Mouse (Mus musculus) CH12.LX (cell line): Measurements from ENCODE around the gene Sipa1. TPM values are rescaled to one million over a fixed set of nuclear protein-coding genes. Genes with fewer than 3 reads are reported as not detected.
A peak's percentile ranks its signal among the peaks of the same experiment; 100 is the strongest.

Experiments used
- DNase-seq: peaks from one replicate; pipeline ENCODE4 v3.0.0-alpha.2; 2013; ENCODE audit errors: extremely low read depth
- H3K27ac ChIP-seq: 2 replicates; pipeline ENCODE4 v1.5.1; 2012; ENCODE audit warnings: low read depth, mild to moderate bottlenecking, control low read depth, moderate library complexity; ENCODE audit not compliant: insufficient read depth
- H3K27me3 ChIP-seq: replicated peaks from 2 replicates; pipeline ENCODE3; 2012; ENCODE audit warnings: inconsistent platforms
- H3K36me3 ChIP-seq, 2 experiments: replicated peaks in 1 of 2; 2 replicates each; pipeline versions ENCODE3 to v1.6.1; 2012; ENCODE audit warnings: inconsistent platforms in 1 of 2, low read length in 1 of 2, mild to moderate bottlenecking in 1 of 2, mixed read lengths in 1 of 2, moderate library complexity in 1 of 2; ENCODE audit not compliant: control insufficient read depth in 1 of 2, insufficient read depth in 1 of 2
- H3K4me1 ChIP-seq, 2 experiments: 2 replicates each; pipeline ENCODE4 v1.6.1; 2012; ENCODE audit warnings: inconsistent platforms in 1 of 2, moderate library complexity in 1 of 2; ENCODE audit not compliant: insufficient read depth in 2 of 2, control insufficient read depth in 1 of 2
- H3K4me2 ChIP-seq: 2 replicates; pipeline ENCODE4 v1.6.1; 2012; ENCODE audit warnings: low read depth, mild to moderate bottlenecking, control low read depth; ENCODE audit not compliant: poor library complexity, insufficient read depth, severe bottlenecking
- H3K4me3 ChIP-seq, 3 experiments: fragments of 150-350 bp in 1 of 3; sonication (generic) in 1 of 3; replicated peaks in 1 of 3; 2 replicates each; pipeline versions ENCODE3 to v1.5.1; 2011 to 2012; ENCODE audit warnings: low read depth in 2 of 3, low read length in 2 of 3, mild to moderate bottlenecking in 2 of 3, moderate library complexity in 2 of 3, control low read depth in 1 of 3, improper control_type of control experiment in 1 of 3, inconsistent platforms in 1 of 3, mixed read lengths in 1 of 3; ENCODE audit not compliant: poor library complexity in 1 of 3
- H3K79me2 ChIP-seq: replicated peaks from 2 replicates; pipeline ENCODE4 v1.6.1; 2012; ENCODE audit warnings: mild to moderate bottlenecking, moderate library complexity; ENCODE audit not compliant: control insufficient read depth, poor library complexity, insufficient read depth, severe bottlenecking; ENCODE audit errors: extremely low read depth
- H3K9ac ChIP-seq: 2 replicates; pipeline ENCODE4 v1.6.1; 2012; ENCODE audit warnings: low read depth, mild to moderate bottlenecking, control low read depth, moderate library complexity; ENCODE audit not compliant: insufficient read depth
- H3K9me3 ChIP-seq: replicated peaks from 2 replicates; pipeline ENCODE3; 2012; ENCODE audit warnings: low read length, inconsistent platforms, mixed read lengths
- BHLHE40 ChIP-seq: IDR thresholded peaks from 2 replicates; pipeline ENCODE4 v1.6.1; 2011; ENCODE audit warnings: mild to moderate bottlenecking, low read depth, low read length, improper control_type of control experiment
- CTCF ChIP-seq, 2 experiments: IDR thresholded peaks in 1 of 2; conservative IDR thresholded peaks in 1 of 2; 2 replicates each; pipeline ENCODE4 v1.5.1; 2011 to 2012; ENCODE audit warnings: low read depth in 2 of 2, low read length in 2 of 2, improper control_type of control experiment in 1 of 2, inconsistent platforms in 1 of 2, mild to moderate bottlenecking in 1 of 2, moderate library complexity in 1 of 2
- E2F4 ChIP-seq: IDR thresholded peaks from 2 replicates; pipeline ENCODE4 v1.6.1; 2011; ENCODE audit warnings: low read depth, low read length, improper control_type of control experiment; ENCODE audit not compliant: insufficient replicate concordance
- EP300 ChIP-seq: IDR thresholded peaks from 2 replicates; pipeline ENCODE4 v1.6.1; 2011; ENCODE audit warnings: low read length, improper control_type of control experiment
- ETS1 ChIP-seq: conservative IDR thresholded peaks from 2 replicates; pipeline ENCODE4 v1.6.1; 2012; ENCODE audit warnings: low read depth, mild to moderate bottlenecking, inconsistent platforms, low read length, improper control_type of control experiment, moderate library complexity
- IRF4 ChIP-seq: IDR thresholded peaks from 2 replicates; pipeline ENCODE4 v1.6.1; 2014; ENCODE audit warnings: low read depth, mild to moderate bottlenecking, inconsistent platforms, low read length, improper control_type of control experiment
- MAFK ChIP-seq: IDR thresholded peaks from 2 replicates; pipeline ENCODE4 v1.6.1; 2011; ENCODE audit warnings: low read length, improper control_type of control experiment; ENCODE audit not compliant: insufficient replicate concordance
- MXI1 ChIP-seq: IDR thresholded peaks from 2 replicates; pipeline ENCODE4 v1.6.1; 2011; ENCODE audit warnings: mild to moderate bottlenecking, low read depth, low read length, improper control_type of control experiment
- MYC ChIP-seq: IDR thresholded peaks from 2 replicates; pipeline ENCODE4 v1.6.1; 2011; ENCODE audit warnings: low read depth, mild to moderate bottlenecking, improper control_type of control experiment, low read length
- NRF1 ChIP-seq: IDR thresholded peaks from 2 replicates; pipeline ENCODE4 v1.6.1; 2014; ENCODE audit warnings: low read depth, mild to moderate bottlenecking, inconsistent platforms, low read length, improper control_type of control experiment, moderate library complexity
- POLR2A ChIP-seq: IDR thresholded peaks from 2 replicates; pipeline ENCODE4 v1.6.1; 2011; ENCODE audit warnings: low read depth, mild to moderate bottlenecking, improper control_type of control experiment, low read length
- SIN3A ChIP-seq: IDR thresholded peaks from 2 replicates; pipeline ENCODE4 v1.6.1; 2012; ENCODE audit warnings: low read length, improper control_type of control experiment, inconsistent platforms
- TCF12 ChIP-seq: IDR thresholded peaks from 2 replicates; pipeline ENCODE4 v1.6.1; 2014; ENCODE audit warnings: low read depth, mild to moderate bottlenecking, inconsistent platforms, low read length, improper control_type of control experiment
- USF1 ChIP-seq: IDR thresholded peaks from 2 replicates; pipeline ENCODE4 v1.6.1; 2014; ENCODE audit warnings: low read depth, mild to moderate bottlenecking, inconsistent platforms, low read length, improper control_type of control experiment
- ZC3H11A ChIP-seq: IDR thresholded peaks from 2 replicates; pipeline ENCODE4 v1.6.1; 2012; ENCODE audit warnings: low read depth, mild to moderate bottlenecking, inconsistent platforms, low read length, improper control_type of control experiment
- ZKSCAN1 ChIP-seq: IDR thresholded peaks from 2 replicates; pipeline ENCODE4 v1.6.1; 2012; ENCODE audit warnings: low read depth, inconsistent platforms, low read length, improper control_type of control experiment, borderline replicate concordance
- ZMIZ1 ChIP-seq: IDR thresholded peaks from 2 replicates; pipeline ENCODE4 v1.6.1; 2012; ENCODE audit warnings: low read depth, mild to moderate bottlenecking, inconsistent platforms, low read length, improper control_type of control experiment
- dilution Hi-C: fragments of 300-500 bp; cut with MboI; formaldehyde crosslinking; loops from 2 replicates; pipeline ENCODE4 v1.14.3; 2020; ENCODE audit warnings: low sequenced_read_pairs; ENCODE audit not compliant: extremely low pct_unique_long_range_greater_than_20kb, extremely low pct_ligation_motif_present
- in situ Hi-C: fragments of 300-500 bp; cut with MboI; formaldehyde crosslinking; loops from 3 replicates; pipeline ENCODE4 v1.14.3; 2019; ENCODE audit warnings: low sequenced_read_pairs, low pct_ligation_motif_present, low pct_unique_long_range_greater_than_20kb, mixed read lengths
- polyA plus RNA-seq: library from polyadenylated mRNA; unstranded; fragments of >175 nt; gene quantifications from 2 replicates; pipeline ENCODE4 v1.2.1, GENCODE M21; 2012; ENCODE audit warnings: low read depth; ENCODE audit not compliant: insufficient read length
- total RNA-seq, 2 experiments: library from RNA; depleted of rRNA; stranded (reverse); fragments of 300-350 nt in 1 of 2; fragments of >200 nt in 1 of 2; gene quantifications; 2 replicates each; pipeline ENCODE4 v1.2.3; 2012 to 2014

The Sipa1 gene
- total and polyA plus RNA-seq, 3 experiments: 17.6 to 54.6 (median 51.1) TPM

DNA sequence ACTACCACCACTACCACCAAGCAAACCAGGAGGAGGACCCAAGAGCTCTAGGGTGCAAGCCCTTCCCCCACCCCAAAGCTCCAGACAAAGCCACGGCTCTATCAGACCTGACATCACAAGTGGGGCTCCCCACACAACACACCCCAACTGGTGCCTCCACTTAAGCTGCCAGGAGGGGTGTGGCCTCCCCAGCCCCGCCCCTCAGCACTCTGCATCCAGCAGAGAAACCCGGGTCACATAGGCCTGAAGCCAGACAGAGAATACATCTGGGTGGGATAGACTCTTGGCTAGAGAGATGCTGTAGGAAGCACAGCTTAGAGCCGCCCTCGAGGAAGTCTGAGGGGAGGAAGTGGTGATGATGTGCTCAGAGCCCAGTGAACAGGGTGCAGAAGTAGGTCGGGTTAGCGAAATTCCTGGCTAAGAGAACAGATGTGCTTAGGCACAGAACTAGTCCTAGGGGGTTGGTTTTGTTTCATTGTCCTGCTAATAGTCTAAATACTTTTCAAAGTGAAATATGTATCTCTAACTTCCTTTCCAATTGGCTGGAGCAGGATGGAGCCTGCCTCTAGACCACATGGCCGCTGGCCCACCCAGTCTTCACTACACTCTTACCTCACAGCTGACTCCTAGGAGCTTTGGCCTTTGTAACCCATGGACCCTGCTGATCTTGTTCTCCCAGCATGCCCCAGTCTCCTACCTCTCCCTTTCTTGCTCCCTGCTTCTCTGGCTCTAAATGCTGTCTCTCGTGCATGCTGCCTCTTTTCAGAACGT is 41.5 kb upstream of the Sipa1 start:
- peaks cover 0 to 16% of the 10 kb centered on the region in 2 experiments; a peak in 2 of 4 replicates for H3K4me1 ChIP-seq
- dilution Hi-C loops: no loop called here
- TF ChIP-seq ZMIZ1 (no peak), CTCF (conservative IDR thresholded peaks at IDR 0.05 in 1 of 2, IDR thresholded peaks at IDR 0.05 in 1 of 2; ENCODE audit: low read depth in 2 of 2, low read length in 2 of 2) (no peak), POLR2A (peak; percentile 13; the same call in 1 of the 2 replicates)
- no peak overlapping the region for H3K4me2 ChIP-seq
- no peaks in the 10 kb centered on the region for H3K9me3 ChIP-seq
- no peak for DNase-seq
- H3K36me3 ChIP-seq: peaks cover 59 to 91% of the 10 kb centered on the region in 2 experiments
- H3K27ac ChIP-seq: no peak overlapping the region
- no peaks in the 10 kb centered on the region for H3K27me3 ChIP-seq
- no peaks in the 10 kb centered on the region for H3K79me2 ChIP-seq
- no peak overlapping the region for H3K9ac ChIP-seq
- no peak overlapping the region for H3K4me3 ChIP-seq
- in situ Hi-C loops: loop anchor here (5.0 kb wide), 1 partner anchor 67 kb away; the partner anchor contains the start of gene Scyl1

GRCm38 (mm10) chr19:5704163-5704800 is 40.8 kb upstream of the Sipa1 start, which contains the start of gene Kcnk7:
TSS of gene Kcnk7 (plus strand) at chr19:5704367.
- no peak for DNase-seq
- no peak within 1 kb of the TSS for H3K4me3 ChIP-seq
- H3K9ac ChIP-seq: no peak within 1 kb of the TSS
- H3K36me3 ChIP-seq: peaks cover 62 to 94% of the 10 kb centered on the region in 2 experiments
- H3K27me3 ChIP-seq: no peaks in the 10 kb centered on the region
- no peak within 1 kb of the TSS for H3K4me2 ChIP-seq
- no peaks in the 10 kb centered on the region for H3K9me3 ChIP-seq
- dilution Hi-C loops (no loop called here), in situ Hi-C loops (no loop called here)
- no peak within 1 kb of the TSS for H3K27ac ChIP-seq
- no peaks in the 10 kb centered on the region for H3K79me2 ChIP-seq
- peaks cover 0 to 16% of the 10 kb centered on the region in 2 experiments; a peak in 2 of 4 replicates for H3K4me1 ChIP-seq
- TF ChIP-seq MYC (no peak), USF1 (no peak), BHLHE40 (no peak), E2F4 (no peak), IRF4 (no peak), MXI1 (no peak)

GRCm38 (mm10) chr19:5695849-5696462 is 32.4 kb upstream of the Sipa1 start:
- Histone ChIP-seq H3K9me3 (no peaks in the 10 kb centered on the region), H3K9ac (no peak overlapping the region; the same call in 1 of the 2 replicates), H3K27me3 (no peaks in the 10 kb centered on the region), H3K4me1 (peaks cover 21 to 37% of the 10 kb centered on the region in 2 experiments), H3K27ac (peak overlapping the region; percentile 50), H3K4me2 (peak overlapping the region; percentile 47; the same call in 1 of the 2 replicates), H3K4me3 (peak overlapping the region in 1 of 3 experiments; percentile 46), H3K79me2 (peaks cover 12% of the 10 kb centered on the region), H3K36me3 (peaks cover 63 to 98% of the 10 kb centered on the region in 2 experiments)
- TF ChIP-seq TCF12 (peak; percentile 14; the same call in 1 of the 2 replicates), BHLHE40 (peak; percentile 97), NRF1 (peak; percentile 43; the same call in 1 of the 2 replicates), IRF4 (no peak), SIN3A (peak; percentile 65; the same call in 1 of the 2 replicates), MXI1 (peak; percentile 74), MAFK (no peak), EP300 (no peak), ZKSCAN1 (no peak), ETS1 (peak; percentile 47), ZC3H11A (no peak), POLR2A (peak; percentile 33; the same call in 1 of the 2 replicates)
- in situ Hi-C loops: no loop called here
- dilution Hi-C loops: no loop called here
- DNase-seq: peak; percentile 77
